Mouse (Mus musculus) adrenal gland, postnatal 14 days (tissue): ENCODE results near the gene Nfib. TPM values are rescaled to one million over a fixed set of nuclear protein-coding genes. Genes with fewer than 3 reads are reported as not detected.

Source experiments
- DNase-seq: peaks from one replicate; pipeline ENCODE4 v3.0.0; 2021; ENCODE audit warnings: mixed read lengths
- total RNA-seq: library from RNA; stranded (reverse); gene quantifications from 2 replicates; pipeline ENCODE4 v1.2.3, GENCODE M21; 2021

The Nfib gene
- total RNA-seq, 1 experiment from 2014 or later: 111 TPM

GRCm38 (mm10) chr4:82540466-82540990 is 165.0 kb downstream of the Nfib start:
- DNase-seq: no peak

- DNase-seq: no peak
Measured at GRCm38 (mm10) chr4:82540048-82540410, 165.5 kb downstream of the Nfib start.

GRCm38 (mm10) chr4:82539406-82540047 is 166.0 kb downstream of the Nfib start:
- DNase-seq: no peak

GRCm38 (mm10) chr4:82538815-82539214 is 166.7 kb downstream of the Nfib start:
- DNase-seq: no peak

GRCm38 (mm10) chr4:82538069-82538811 is 167.3 kb downstream of the Nfib start:
- DNase-seq: peak; percentile 40

- DNase-seq: peak; percentile 54
Measured at GRCm38 (mm10) chr4:82537279-82537967, 168.1 kb downstream of the Nfib start.

GRCm38 (mm10) chr4:82536435-82537278 is 168.9 kb downstream of the Nfib start:
- peak; percentile 50 for DNase-seq

GRCm38 (mm10) chr4:82535606-82536434 is 169.7 kb downstream of the Nfib start:
- DNase-seq: no peak

- DNase-seq: no peak
Measured at GRCm38 (mm10) chr4:82533231-82533630, 172.3 kb downstream of the Nfib start.

GRCm38 (mm10) chr4:82532443-82533191 is 172.9 kb downstream of the Nfib start:
- DNase-seq: no peak

- DNase-seq: no peak
Measured at GRCm38 (mm10) chr4:82531977-82532376, 173.6 kb downstream of the Nfib start.

- peak; percentile 70 for DNase-seq
Measured at GRCm38 (mm10) chr4:82530875-82531353, 174.6 kb downstream of the Nfib start.

- DNase-seq: no peak
Measured at GRCm38 (mm10) chr4:82528978-82529377, 176.6 kb downstream of the Nfib start.

GRCm38 (mm10) chr4:82519935-82520334 is 185.6 kb downstream of the Nfib start:
- no peak for DNase-seq

GRCm38 (mm10) chr4:82518132-82518531 is 187.4 kb downstream of the Nfib start:
- DNase-seq: no peak

- DNase-seq: no peak
Measured at GRCm38 (mm10) chr4:82517311-82517710, 188.2 kb downstream of the Nfib start.

GRCm38 (mm10) chr4:82516211-82516795 is 189.2 kb downstream of the Nfib start:
- DNase-seq: no peak

GRCm38 (mm10) chr4:82514921-82515320 is 190.6 kb downstream of the Nfib start:
- no peak for DNase-seq

- no peak for DNase-seq
Measured at GRCm38 (mm10) chr4:82514373-82514772, 191.2 kb downstream of the Nfib start.

- no peak for DNase-seq
Measured at GRCm38 (mm10) chr4:82513426-82513750, 192.2 kb downstream of the Nfib start.
